Mouse (Mus musculus) heart, postnatal 0 days (tissue): ENCODE data around the gene Dennd6a.

Experiments
- CTCF ChIP-seq: IDR thresholded peaks from 2 replicates; pipeline ENCODE4 v1.5.1; 2016; ENCODE audit warnings: antibody characterized with exemption, control low read depth, low read depth
- EP300 ChIP-seq: IDR thresholded peaks from 2 replicates; pipeline ENCODE4 v1.6.1; 2016; ENCODE audit warnings: antibody characterized with exemption, low read depth

DNA sequence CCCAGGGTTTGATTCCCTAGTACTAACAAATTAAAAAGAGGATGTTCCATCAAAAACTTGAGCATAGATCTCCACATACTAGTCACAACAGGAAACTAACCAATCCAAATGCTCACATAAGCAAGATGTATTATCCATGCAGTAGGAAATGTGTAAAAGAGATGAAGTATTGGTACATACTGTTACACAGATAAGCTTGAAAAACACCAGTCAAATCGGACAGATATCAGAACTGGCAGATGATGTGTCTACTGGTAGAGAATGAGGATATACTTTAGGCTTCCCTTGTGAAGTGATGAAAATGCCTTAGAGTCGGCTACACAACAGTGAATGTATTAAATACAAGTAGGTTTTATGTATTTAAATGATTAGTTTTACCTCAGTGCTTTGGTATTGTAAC is 88.8 kb downstream of the Dennd6a start:
- TF ChIP-seq CTCF (no peak), EP300 (no peak)
